Mouse (Mus musculus): ENCODE results near the gene Gm18596.
"Not testable (repeated sequence)": the region's sequence is repeated elsewhere in the genome, so short reads cannot be mapped to it uniquely, and the experiment has no call there.

Gm18596 gene

DNA sequence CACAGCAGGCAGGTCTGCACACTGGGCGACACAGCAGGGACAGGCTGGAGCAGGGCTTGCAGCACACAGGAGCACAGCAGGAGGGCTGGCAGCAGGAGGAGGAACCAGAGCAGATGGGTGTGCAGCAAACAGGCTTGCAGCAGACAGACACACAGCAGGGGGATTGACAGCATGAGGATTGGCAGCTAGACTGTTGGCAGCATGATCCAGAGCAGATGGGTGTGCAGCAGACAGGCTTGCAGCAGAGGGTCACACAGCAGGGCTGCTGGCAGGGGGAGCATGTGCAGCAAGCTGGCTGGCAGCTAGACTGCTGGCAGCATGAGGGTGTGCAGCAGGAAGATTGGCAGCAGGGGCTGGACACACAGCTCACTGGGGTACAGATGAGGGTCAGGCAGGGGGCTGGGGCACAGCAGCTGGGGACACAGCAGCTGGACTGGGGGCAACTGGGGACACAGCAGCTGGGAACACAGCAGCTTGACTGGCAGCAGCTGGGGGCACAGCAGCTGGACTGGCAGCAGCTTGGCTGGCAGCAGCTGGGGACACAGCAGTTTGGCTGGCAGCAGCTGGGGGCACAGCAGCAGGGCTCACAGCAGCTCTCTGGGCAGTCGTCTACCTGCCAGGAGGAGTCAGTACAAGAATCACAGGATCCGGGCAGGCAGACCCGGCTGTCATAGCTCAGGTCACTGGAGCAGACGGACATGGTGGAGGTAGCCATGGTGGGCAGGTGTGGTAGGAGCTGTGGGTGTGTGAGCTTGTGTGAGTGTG, at the start of gene Gm18596:
Gm18596 (minus strand) TSS at position 715 of the 765 bp plus-strand sequence.
- DNase-seq (ENCODE audit: low read depth), result not testable (repeated sequence)

DNA sequence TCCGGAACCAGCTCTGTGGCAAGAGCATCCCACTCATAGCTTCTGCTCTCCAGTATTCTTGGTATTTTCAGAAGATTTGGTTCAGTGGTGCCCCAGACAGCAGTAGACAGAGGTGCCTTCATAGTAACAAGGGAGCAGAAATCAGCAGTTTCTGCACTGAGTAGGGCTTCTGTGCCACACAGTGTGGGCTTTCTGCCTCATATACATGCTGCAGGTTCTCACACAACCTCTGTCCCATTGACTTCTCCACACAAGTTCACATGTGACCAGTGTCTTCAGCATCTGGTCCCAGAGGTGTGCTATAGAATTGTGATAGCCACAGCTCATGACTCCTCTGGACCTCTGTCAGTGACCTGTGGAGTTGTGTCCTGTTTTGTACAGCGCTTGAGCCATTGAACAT, 46.2 kb upstream of the Gm18596 start:
- DNase-seq (ENCODE audit: low read depth), result no peak

DNA sequence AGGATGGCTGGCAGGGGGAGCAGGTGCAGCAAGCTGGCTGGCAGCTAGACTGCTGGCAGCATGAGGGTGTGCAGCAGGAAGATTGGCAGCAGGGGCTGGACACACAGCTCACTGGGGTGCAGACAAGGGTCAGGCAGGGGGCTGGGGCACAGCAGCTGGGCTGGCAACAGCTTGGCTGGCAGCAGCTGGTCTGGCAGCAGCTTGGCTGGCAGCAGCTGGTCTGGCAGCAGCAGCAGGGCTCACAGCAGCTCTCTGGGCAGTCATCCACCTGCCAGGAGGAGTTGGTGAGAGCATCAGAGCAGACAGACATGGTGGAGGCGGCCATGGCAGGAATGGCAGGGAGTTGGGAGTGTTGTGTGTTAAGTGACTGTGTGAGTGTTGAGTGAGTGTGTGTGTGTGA, 45.4 kb upstream of the Gm18596 start, which contains the start of gene Gm7137:
Gm7137 (minus strand) TSS at position 325 of the 400 bp plus-strand sequence.
- not testable (repeated sequence) for DNase-seq (ENCODE audit: low read depth)

DNA sequence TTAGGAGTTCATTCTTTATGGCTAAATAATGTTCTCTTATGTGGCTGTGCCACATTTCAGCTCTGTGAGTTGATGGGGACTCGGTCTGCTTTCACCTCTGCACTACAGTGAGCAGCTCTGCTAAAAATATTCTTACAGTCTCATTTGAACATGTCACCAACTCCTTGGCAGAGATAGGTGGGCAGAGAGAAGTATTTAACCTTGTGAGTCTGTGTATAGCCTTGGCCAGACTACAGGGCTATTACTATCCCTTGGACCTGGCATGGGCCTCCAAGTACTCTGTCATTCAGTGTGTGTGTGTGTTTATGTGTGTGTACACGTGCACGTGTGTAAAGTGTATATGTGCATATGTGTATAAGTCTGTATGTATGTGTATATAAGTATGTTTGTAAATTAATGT, 41.0 kb upstream of the Gm18596 start:
- not testable (repeated sequence) for DNase-seq (ENCODE audit: low read depth)

DNA sequence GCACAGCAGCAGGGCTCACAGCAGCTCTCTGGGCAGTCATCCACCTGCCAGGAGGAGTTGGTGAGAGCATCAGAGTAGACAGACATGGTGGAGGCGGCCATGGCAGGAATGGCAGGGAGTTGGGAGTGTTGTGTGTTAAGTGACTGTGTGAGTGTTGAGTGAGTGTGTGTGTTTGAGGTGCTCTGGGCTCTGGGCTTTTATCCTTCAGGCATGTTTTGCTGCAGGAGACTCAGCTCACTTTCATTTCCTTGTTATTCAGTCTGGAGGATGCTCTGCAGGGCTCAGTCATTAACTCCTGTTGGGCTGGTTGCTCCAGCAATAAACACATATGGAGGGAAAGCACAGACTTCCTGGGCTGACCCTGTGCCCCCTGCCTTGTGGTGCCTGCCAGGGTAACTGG, 40.0 kb upstream of the Gm18596 start, which contains the start of gene Gm3250:
Gm3250 (minus strand) TSS at position 101 of the 400 bp plus-strand sequence.
- not testable (repeated sequence) for DNase-seq (ENCODE audit: low read depth)

DNA sequence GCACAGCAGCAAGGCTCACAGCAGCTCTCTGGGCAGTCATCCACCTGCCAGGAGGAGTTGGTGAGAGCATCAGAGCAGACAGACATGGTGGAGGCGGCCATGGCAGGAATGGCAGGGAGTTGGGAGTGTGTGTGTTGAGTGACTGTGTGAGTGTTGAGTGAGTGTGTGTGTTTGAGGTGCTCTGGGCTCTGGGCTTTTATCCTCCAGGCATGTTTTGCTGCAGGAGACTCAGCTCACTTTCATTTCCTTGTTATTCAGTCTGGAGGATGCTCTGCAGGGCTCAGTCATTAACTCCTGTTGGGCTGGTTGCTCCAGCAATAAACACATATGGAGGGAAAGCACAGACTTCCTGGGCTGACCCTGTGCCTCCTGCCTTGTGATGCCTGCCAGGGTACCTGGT, 34.4 kb upstream of the Gm18596 start, which contains the start of gene Gm7138:
Gm7138 (minus strand) TSS at position 101 of the 400 bp plus-strand sequence.
- DNase-seq (ENCODE audit: low read depth), result not testable (repeated sequence)

DNA sequence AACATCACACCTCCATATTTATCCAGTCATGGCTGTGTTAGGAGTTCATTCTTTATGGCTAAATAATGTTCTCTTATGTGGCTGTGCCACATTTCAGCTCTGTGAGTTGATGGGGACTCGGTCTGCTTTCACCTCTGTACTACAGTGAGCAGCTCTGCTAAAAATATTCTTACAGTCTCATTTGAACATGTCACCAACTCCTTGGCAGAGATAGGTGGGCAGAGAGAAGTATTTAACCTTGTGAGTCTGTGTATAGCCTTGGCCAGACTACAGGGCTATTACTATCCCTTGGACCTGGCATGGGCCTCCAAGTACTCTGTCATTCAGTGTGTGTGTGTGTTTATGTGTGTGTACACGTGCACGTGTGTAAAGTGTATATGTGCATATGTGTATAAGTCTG, 29.7 kb upstream of the Gm18596 start:
- not testable (repeated sequence) for DNase-seq (ENCODE audit: low read depth)

DNA sequence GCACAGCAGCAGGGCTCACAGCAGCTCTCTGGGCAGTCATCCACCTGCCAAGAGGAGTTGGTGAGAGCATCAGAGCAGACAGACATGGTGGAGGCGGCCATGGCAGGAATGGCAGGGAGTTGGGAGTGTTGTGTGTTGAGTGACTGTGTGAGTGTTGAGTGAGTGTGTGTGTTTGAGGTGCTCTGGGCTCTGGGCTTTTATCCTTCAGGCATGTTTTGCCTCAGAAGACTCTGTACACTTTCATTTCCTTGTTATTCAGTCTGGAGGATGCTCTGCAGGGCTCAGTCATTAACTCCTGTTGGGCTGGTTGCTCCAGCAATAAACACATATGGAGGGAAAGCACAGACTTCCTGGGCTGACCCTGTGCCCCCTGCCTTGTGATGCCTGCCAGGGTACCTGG, 28.8 kb upstream of the Gm18596 start, which contains the start of gene Gm3238:
Gm3238 (minus strand) TSS at position 101 of the 400 bp plus-strand sequence.
- not testable (repeated sequence) for DNase-seq (ENCODE audit: low read depth)

DNA sequence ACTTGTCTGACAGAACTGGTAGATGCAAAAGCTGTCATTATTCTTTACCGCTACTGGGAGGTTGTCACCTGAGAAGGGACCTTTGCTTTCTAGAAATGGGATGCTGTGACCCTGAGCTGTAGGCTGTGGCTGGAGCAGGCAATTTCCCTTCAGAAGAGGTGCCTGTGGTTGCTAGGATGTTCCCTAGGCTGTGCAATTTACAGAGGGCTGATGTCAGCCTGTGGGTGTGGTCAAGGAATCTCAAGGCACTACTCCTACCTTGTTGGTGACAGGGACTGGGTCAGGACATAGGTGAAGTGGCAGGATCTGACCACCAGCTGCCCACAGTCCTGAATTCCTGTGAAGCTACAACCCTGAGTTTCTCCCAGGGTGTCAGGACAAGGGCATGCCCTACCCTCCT, 27.3 kb upstream of the Gm18596 start:
- DNase-seq (ENCODE audit: low read depth), result no peak

DNA sequence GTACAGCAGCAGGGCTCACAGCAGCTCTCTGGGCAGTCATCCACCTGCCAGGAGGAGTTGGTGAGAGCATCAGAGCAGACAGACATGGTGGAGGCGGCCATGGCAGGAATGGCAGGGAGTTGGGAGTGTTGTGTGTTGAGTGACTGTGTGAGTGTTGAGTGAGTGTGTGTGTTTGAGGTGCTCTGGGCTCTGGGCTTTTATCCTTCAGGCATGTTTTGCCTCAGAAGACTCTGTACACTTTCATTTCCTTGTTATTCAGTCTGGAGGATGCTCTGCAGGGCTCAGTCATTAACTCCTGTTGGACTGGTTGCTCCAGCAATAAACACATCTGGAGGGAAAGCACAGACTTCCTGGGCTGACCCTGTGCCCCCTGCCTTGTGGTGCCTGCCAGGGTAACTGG, 17.1 kb upstream of the Gm18596 start, which contains the start of gene Gm3233:
Gm3233 (minus strand) TSS at position 101 of the 400 bp plus-strand sequence.
- DNase-seq (ENCODE audit: low read depth), result not testable (repeated sequence)

DNA sequence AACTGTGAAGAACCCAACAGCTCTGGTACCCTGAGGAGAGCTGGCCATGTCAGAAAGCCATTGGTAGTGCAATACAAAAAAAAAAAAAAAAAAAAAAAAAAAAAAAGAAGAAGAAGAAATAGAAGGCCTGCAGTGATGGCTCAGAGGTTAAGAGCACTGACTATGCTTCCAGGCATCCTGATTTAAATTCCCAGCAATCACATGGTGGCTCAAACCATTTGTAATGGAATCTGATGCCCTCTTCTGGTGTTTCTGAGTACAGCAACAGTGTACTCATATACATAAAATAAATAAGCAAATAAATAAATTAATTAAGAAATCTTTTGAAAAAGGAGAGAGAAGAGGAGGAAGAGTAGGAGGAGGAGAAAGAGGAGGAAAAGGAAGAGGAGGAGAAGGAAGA, 11.0 kb upstream of the Gm18596 start:
- DNase-seq (ENCODE audit: low read depth), result no peak

DNA sequence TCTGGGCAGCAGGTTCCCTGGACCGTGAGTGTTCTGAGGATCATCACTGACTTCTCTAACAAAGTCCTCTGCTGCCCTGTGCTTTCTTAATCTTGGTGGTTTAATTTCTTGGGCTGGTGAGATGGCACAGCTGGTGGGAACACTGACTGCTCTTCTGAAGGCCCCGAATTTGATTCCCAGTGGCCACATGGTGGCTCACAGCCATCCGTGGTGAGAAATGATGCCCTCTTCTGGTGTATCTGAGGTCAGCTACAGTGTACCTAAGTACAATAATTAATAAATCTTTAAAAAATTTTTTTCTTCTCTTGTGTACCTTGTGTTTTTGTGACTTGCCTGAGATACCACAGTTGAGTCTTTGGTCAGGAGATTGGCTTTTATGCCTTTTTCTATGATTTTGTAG, 9.9 kb upstream of the Gm18596 start:
- not testable (repeated sequence) for DNase-seq (ENCODE audit: low read depth)

DNA sequence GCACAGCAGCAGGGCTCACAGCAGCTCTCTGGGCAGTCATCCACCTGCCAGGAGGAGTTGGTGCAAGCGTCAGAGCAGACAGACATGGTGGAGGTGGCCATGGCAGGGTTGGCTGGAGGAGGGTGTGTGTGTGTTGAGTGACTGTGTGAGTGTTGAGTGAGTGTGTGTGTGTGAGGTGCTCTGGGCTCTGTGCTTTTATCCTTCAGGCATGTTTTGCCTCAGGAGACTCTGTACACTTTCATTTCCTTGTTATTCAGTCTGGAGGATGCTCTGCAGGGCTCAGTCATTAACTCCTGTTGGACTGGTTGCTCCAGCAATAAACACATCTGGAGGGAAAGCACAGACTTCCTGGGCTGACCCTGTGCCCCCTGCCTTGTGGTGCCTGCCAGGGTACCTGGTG, 8.8 kb upstream of the Gm18596 start, which contains the start of gene Gm9736:
Gm9736 (minus strand) TSS at position 101 of the 400 bp plus-strand sequence.
- not testable (repeated sequence) for DNase-seq (ENCODE audit: low read depth)

DNA sequence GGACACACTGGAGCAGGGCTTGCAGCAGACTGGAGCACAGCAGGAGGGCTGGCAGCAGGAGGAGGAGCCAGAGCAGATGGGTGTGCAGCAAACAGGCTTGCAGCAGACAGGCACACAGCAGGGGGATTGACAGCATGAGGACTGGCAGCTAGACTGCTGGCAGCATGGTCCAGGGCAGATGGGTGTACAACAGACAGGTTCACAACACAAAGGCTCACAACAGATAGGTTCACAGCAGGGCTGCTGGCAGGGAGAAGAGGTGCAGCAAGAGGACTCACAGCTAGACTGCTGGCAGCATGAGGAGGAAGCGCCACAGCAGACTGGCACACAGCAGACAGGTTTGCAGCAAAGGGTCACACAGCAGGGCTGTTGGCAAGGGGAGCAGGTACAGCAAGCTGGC, 8.2 kb upstream of the Gm18596 start:
- not testable (repeated sequence) for DNase-seq (ENCODE audit: low read depth)

DNA sequence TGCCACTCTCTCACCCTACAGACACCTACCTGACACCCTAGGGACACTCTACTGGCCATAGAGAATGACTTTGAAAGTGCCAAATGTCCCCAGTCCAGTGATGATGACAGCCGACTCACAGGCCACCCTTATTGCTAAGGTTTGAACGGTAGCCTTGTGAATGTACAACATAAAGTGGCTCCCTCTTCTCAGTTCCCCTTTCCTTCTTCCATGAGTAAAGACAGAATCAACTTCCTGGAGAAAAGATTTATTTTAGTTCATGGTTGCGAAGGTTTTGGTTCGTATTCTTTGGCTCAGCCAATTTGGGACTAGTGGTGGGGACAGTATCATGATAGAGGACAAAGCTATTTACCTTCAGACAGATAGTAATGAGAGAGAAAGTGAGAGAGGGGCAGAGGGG, 3.5 kb downstream of the Gm18596 start:
- no peak for DNase-seq (ENCODE audit: low read depth)

DNA sequence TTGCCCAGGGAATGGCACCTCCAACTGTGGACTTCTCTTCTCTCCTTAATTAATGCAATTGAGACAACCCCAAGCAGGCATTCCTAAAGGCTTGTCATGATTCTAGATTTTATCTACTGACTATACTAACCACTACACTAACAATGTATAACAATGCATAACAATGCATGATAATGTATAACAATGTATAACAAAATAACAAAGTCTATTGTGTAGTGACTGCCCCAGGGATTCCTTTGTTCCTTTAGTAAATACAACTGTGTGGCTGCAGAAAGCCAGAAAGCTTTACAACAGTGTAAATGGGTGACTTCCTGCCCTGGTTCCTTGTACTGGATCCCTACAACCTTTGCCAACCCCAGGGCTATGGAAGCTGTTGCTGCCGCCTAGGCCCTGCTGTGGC, 6.5 kb downstream of the Gm18596 start:
- no peak for DNase-seq (ENCODE audit: low read depth)

DNA sequence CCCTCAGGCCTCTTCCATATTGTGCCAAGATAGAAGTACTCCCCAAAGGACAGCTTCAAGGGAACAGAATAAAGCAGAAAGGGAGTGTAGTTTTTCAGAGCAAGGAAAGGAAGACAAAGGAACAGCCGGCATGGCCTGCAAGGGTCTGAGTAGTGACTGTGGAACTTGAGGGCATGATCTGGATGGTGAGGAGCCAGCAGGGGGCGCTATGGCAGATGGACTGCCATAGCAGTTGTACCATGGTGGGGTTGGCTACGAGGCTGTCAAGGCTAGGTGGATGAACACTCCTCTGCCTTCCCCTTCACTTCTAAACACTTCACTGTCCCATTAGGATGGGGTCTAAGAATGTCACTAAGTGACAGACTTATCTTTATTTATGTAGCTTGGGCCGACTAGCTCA, 13.2 kb downstream of the Gm18596 start:
- peak; percentile 9 for DNase-seq (ENCODE audit: low read depth)

DNA sequence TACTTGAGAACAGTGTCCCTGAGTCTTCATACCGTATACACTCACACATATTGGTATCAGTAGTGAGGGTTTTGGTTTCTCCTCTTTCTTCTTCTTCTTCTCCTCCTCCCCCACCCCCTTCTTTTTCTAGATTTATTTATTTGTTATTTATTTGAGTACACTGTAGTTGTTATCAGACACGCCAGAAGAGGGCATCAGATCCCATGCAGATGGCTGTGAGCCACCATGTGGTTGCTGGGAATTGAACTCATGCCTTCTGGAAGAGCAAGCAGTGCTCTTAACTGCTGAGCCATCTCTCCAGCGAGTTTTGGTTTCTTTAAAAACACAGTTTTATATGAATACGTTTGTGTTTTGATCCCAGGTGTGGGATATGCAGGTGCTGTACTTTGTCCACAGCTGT, 14.2 kb downstream of the Gm18596 start:
- DNase-seq (ENCODE audit: low read depth), result no peak

DNA sequence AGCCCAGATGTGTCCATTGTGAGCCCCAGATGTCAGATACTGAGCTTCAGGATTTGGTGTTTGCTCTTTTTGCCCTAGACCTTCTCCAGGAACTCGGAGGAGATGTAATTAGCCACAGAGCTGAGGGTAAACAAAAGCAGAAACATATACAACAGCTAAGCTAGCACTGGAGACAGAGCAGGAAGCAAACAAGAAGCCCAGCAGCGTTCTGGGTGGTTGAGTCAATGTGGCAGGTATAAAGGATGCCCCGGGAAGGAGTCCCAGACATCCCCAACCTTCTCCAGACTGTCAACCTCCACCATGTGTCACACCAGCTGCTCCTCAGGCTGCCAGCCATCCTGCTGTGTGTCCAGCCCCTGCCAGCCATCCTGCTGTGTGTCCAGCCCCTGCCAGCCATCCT, 16.3 kb downstream of the Gm18596 start, which contains the start of gene Gm10100:
Gm10100 (plus strand) TSS at position 301 of the 400 bp plus-strand sequence.
- DNase-seq (ENCODE audit: low read depth), result no peak

DNA sequence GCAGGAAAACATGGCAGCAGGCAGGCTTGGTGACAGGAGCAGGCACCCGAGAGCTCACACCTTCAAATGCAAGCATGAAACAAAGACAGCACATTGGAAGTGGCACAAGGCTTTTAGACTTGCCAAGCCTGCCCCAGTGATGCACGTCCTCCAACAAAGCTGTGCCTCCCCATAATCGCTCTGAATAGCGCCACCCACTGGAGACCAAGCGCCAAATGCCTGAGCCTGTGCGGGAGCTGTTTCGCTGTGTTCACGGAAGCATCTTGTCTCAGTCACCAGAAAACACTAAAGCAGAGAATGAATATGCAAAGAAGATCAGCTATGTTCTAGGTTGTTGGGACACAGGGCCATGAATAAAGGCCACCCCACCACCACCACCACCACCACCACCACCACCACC, 17.6 kb downstream of the Gm18596 start:
- DNase-seq (ENCODE audit: low read depth), result no peak

DNA sequence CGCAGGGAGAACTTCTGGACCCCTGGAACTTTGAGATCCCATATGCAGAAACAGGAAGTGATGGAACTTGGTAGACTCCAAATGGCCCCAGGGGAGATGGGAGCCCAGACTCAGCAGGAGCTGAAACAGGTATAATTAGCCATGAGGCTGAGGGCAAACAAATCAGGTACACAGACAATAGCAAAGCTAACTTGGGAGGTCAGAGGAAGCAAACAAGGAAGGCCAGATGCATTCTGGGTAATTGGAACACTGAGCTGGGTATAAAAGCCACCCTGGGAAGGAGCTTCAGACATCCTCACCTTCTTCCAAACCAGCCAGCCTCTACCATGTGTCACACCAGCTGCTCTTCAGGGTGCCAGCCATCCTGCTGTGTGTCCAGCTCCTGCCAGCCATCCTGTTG, 22.1 kb downstream of the Gm18596 start, which contains the start of gene Krtap12-1:
Krtap12-1 (plus strand) TSS at position 301 of the 400 bp plus-strand sequence.
- DNase-seq (ENCODE audit: low read depth), result not testable (repeated sequence)

DNA sequence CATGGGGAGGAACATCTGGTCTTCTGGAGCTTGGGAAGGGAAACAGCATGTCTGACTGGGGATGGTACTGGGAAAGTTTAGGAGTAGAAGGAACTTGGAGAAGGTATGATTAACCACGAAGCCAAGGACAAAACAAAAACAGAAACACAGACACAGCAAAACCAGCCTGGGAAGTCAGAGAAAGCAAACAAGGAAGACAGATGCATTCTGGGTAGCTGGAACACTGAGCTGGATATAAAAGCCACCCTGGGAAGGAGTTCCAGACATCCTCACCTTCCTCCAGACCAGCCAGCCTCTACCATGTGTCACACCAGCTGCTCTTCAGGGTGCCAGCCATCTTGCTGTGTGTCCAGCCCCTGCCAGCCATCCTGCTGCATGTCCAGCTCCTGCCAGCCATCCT, 26.9 kb downstream of the Gm18596 start, which contains the start of gene Gm10142:
Gm10142 (plus strand) TSS at position 301 of the 400 bp plus-strand sequence.
- DNase-seq (ENCODE audit: low read depth), result no peak

DNA sequence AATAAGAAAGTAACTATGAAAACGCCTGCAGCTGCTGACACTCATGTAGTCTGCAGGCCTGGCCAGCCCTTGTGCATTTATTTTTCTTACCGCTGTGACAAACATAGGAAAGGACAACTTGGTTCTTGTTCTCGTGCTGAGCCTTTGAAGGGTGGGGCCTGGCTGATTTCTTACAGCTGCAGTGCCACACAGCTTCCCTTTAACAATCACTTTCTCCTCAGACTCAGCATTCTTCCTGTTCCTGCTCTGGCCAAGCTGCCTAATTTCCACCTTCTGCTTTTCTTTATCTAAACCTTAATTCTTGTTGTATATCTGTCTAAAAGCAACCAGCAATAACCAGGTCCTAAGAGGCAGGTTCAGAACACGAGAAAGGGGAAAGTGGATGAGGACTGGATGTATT, 28.7 kb downstream of the Gm18596 start:
- DNase-seq (ENCODE audit: low read depth), result no peak
